Mouse (Mus musculus) c-Kit-positive CD71-positive TER-119-positive erythroid progenitor cells, embryonic 14.5 days (primary cell): ENCODE data around the gene Otud6a.
"Not testable (repeated sequence)": the region's sequence is repeated elsewhere in the genome, so short reads cannot be mapped to it uniquely, and the experiment has no call there.

ENCODE experiments used
- DNase-seq: peaks from one replicate; pipeline ENCODE4 v3.0.0-alpha.2; 2013; ENCODE audit warnings: low spot score

The Otud6a gene

GRCm38 (mm10) chrX:100428693-100429092 is at the start of gene Otud6a:
Gene Otud6a, plus strand, starts transcription at chrX:100429013.
- DNase-seq: no peak

GRCm38 (mm10) chrX:100389887-100390286 is 38.9 kb upstream of the Otud6a start:
- no peak for DNase-seq

GRCm38 (mm10) chrX:100392304-100392703 is 36.5 kb upstream of the Otud6a start:
- peak; percentile 20 for DNase-seq

GRCm38 (mm10) chrX:100394223-100394861 is 34.5 kb upstream of the Otud6a start:
- peak; percentile 42 for DNase-seq

- peak; percentile 58 for DNase-seq
Measured at GRCm38 (mm10) chrX:100395026-100395425, 33.8 kb upstream of the Otud6a start.

- DNase-seq: no peak
Measured at GRCm38 (mm10) chrX:100400900-100401299, 27.9 kb upstream of the Otud6a start.

- DNase-seq: no peak
Measured at GRCm38 (mm10) chrX:100401657-100402056, 27.2 kb upstream of the Otud6a start.

GRCm38 (mm10) chrX:100409245-100409644 is 19.6 kb upstream of the Otud6a start:
- no peak for DNase-seq

- no peak for DNase-seq
Measured at GRCm38 (mm10) chrX:100432311-100432710, 3.5 kb downstream of the Otud6a start.

- DNase-seq: not testable (repeated sequence)
Measured at GRCm38 (mm10) chrX:100442617-100443016, 13.8 kb downstream of the Otud6a start, which contains the start of gene Awat2. Gene Awat2, minus strand, starts transcription at chrX:100442717.

- DNase-seq: no peak
Measured at GRCm38 (mm10) chrX:100443532-100443931, 14.7 kb downstream of the Otud6a start.

GRCm38 (mm10) chrX:100468047-100468446 is 39.2 kb downstream of the Otud6a start:
- no peak for DNase-seq

GRCm38 (mm10) chrX:100470126-100470525 is 41.3 kb downstream of the Otud6a start:
- DNase-seq: no peak

GRCm38 (mm10) chrX:100471491-100471890 is 42.7 kb downstream of the Otud6a start:
- no peak for DNase-seq

GRCm38 (mm10) chrX:100475569-100476223 is 46.9 kb downstream of the Otud6a start:
- DNase-seq: peak; percentile 25
